Mouse (Mus musculus) gastrocnemius, adult 18-20 months (tissue): ENCODE data around the gene Sgk1. TPM values are rescaled to one million over a fixed set of nuclear protein-coding genes. Genes with fewer than 3 reads are reported as not detected.
A peak's percentile ranks its signal among the peaks of the same experiment; 100 is the strongest.

Source experiments
- DNase-seq: peaks from one replicate; pipeline ENCODE4 v3.0.0; 2021; ENCODE audit warnings: low spot score
- total RNA-seq, 2 experiments: library from RNA; stranded (reverse); gene quantifications; 2 replicates each; pipeline ENCODE4 v1.2.3; 2021

Gene Sgk1
- total RNA-seq, 2 experiments from 2014 or later, result 151 to 192 TPM

DNA sequence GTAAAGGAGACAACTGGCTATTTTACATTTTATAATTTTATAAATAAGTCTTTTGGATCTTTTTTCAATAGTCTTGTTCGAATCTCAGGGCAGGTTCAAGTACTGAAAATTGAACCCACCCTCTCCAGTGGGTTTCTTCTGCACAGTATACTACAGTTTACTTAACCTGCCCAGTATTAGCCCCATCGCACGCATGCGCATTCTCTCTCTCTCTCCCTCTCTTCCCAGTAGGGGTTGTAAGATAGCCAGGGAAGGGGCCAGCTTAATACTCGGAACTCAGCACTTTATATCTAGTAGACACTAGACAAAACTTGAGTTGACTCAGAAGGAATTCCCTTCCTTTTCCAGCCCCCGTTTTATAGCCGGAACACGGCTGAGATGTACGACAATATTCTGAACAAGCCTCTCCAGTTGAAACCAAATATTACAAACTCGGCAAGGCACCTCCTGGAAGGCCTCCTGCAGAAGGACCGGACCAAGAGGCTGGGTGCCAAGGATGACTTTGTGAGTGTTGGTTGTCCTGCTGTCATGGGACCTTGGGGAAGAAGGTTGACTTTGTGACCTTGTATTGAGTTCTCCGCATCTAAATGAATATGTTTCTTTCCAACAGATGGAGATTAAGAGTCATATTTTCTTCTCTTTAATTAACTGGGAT lies 115.7 kb downstream of the Sgk1 start:
- DNase-seq, result peak; percentile 74

DNA sequence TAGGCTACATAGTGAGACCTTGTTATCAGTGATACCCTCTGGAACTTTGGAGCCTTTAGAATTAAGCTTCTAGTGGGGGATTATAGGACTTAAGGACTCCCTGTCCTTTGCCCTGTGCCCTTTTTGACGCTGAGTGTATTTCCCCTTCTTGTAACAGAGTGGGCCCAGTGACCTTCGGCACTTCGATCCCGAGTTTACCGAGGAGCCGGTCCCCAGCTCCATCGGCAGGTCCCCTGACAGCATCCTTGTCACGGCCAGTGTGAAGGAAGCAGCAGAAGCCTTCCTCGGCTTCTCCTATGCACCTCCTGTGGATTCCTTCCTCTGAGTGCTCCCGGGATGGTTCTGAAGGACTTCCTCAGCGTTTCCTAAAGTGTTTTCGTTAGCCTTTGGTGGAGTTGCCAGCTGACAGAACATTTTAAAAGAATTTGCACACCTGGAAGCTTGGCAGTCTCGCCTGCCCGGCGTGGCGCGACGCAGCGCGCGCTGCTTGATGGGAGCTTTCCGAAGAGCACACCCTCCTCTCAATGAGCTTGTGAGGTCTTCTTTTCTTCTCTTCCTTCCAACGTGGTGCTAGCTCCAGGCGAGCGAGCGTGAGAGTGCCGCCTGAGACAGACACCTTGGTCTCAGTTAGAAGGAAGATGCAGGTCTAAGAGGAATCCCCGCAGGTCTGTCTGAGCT lies 116.7 kb downstream of the Sgk1 start:
- no peak for DNase-seq

DNA sequence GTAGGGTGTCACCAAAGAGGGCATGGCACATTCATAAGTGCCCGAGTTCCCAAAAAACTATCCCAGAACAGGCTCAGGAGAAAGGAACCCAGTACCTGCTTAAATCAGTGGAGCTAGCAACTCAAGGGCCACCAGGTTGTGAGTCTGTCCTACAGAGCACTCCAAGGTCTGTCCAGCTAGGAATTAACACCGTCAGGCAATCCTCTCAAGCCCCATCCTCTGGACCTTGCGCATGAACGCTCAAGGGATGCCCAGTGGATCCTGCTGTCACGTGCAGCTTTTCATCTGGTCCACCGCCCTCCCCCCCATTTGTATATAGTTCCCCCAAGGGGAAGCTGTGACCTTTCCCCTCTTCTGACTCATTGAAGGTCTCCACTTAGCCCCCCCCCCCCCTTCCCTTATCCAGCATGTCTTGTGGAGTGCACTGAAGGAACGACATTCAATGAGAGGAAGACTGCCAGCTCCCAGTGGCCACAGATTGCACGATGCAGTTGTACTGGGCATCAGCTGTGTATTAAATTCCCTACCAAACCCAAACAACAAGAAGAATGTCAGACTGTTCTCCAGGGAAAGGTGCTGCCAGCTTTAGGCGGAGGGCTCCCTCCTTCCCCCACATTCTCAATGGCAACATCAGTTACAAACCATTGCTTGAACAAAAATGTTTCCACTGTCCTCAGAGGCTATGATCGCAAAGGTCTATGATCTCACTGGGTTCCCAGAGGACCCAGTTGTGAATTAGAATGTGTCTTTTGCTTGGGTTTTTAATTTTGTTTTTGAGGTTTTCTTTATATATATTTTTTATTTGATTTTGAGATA lies 118.7 kb downstream of the Sgk1 start:
- peak; percentile 57 for DNase-seq

DNA sequence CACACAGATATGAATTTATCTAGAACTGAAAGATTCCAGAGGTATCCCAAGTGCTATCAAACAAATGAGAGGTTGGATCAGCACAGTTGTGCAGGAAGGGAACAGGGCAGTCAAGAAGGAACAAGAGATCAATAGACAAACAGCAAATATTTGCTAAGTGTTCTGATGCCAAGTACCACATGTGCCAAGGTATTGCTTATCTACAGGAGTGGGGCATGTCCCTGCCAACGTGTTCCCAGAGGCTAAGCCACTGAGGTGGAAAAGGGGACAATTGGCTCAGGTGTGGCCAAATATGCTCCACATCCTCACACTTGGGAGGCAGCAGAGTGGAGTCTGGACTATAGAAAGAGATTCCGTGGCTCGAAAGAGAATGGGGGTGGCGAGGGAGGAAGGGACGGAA lies 119.6 kb downstream of the Sgk1 start:
- no peak for DNase-seq

DNA sequence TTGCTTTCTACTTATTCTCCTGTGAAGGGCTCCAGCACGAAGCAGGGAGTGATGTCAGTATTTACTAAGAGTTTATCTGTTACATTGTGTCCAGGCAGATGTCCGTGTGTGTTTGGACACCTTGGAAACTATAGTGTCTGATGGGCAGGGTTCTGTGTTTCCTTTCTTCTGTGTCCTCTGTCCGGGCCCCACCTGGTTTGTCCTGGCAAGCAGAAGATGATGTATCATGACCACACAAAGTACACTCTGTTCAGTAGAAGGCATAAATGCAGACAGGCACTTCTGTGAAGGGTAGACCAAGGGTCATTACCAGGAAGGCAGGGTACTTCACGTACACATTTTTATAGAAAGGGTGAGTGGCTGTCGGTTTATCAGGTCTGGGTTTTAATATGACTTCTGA lies 122.8 kb downstream of the Sgk1 start:
- DNase-seq, result no peak

DNA sequence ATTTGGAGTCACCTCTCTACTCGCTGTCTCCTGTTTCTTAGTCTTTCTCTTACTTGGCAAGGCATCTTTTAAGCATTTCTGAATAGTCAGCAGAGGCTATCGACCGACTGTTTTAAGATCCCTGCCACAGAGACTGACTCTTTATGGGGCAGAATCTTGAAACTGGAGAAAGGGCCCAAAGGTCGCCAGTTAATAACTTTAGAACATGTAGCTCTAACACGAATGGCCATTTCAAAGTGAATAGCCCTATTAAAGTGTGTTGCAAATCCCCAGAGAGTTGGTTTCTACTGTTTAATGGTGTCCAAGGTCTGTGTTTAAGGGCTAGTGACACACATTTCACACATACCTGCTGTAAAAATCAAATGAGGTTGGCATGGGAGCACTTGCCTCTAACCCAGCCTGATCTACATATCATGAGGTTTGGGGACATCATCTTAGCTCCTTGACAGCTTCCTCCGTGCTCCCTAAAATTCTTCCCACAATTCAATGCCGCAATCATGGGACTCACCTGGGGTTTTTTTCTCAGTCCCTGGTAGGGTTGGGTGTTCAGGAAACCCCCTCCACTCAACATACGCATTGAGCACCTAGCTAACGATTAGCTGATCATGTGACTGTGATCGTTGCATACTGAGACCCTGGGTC lies 125.3 kb downstream of the Sgk1 start:
- DNase-seq, result no peak

DNA sequence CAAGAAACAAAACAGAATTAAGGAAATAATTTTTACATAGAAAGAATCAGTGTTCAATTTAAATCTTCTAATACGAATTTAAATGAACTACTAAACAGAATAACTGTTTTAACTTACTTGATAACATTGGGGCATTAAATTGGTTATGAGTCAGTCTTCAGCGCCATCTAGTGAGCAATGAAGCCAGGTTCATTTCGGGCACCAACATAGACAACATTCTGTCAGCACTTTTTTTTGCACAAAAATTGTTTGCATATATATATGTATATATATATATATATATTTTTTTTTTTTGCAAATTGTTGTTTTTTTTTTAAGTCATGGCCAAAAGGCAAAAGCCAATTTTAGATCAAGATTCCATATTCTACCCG lies 125.8 kb downstream of the Sgk1 start:
- peak; percentile 64 for DNase-seq

DNA sequence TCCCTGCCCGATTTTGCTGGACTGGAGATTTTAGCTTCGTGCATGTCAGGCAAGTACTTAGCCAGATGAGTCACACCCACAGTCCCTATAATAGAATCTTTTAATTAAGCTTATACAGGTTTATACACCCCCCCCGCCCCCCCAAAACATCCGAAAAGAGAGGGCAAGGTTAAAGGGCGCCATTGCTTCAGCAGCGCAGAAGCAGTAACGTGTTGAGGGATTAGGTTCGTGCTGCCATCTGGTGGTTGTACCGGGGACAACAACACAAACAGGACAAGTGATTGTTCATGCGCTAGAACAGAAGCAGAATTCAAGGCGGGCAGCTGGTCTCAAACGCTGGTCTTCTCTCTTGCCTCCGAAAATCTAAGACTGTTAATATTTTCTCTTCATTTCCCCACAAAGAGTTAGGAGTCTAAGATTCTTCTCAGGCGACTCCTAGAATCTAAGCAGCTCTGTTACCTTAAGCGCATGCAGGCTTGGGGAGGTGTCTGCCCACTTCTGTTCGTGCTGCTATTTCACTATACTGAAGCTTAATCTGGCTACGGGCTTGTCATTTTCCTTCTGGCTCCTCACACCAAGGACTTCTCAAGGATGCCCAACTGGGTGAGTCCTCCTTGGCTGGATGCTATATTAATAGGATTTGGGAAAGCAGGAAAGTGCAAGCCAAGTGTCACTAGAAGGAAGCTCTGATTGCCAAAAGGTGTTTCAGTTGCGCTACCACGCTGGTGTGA lies 128.3 kb downstream of the Sgk1 start:
- DNase-seq, result peak; percentile 81

DNA sequence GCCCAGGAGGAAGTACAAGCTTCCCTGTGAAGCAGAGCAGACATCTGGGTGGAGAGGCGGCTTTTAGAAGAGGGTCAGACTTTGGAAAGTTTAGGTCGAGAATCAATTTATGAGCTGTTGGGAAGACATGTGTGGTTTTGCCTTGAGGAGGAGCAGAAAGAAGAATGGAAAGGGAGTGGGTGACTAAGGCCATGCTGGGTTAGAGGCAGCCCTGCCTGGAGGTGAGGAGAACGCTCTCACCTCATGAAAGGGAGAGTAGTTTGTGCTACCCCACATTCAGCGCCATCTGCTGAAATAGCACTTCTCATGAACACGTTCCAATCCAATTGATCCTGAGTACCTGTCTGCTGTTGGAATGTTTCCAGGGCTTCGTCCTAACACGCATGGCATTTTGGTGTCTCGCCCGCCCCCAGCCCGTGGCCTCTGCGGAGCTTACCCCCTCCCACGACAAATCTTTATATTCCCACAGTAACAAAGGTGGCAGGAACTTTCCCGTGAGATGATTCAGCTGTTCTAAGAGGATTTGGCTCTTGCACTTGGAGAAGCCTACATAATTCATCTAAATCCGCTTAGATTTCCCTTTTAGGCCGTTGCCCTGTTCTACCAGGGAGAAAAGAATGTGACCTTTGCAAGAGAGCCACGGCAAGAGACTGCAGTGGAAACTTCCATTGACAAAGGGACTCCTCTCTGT lies 135.6 kb downstream of the Sgk1 start:
- no peak for DNase-seq

DNA sequence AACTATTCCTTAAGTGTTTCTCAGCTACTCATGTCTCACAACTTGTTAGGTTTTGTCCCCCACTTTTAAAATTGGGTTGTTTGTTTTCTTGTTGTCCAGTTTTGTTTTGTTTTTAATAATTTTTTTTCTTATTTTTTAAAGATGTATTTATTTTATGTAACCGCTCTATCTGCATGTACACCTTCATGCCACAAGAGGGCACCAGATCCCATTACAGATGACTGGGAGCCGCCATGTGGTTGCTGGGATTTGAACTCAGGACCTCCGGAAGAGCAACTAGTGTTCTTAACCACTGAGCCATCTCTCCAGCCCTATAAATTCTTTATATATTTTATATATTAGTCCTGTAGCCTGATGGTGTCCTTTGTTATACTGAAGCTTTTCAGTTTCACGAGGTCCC lies 136.6 kb downstream of the Sgk1 start:
- no peak for DNase-seq

DNA sequence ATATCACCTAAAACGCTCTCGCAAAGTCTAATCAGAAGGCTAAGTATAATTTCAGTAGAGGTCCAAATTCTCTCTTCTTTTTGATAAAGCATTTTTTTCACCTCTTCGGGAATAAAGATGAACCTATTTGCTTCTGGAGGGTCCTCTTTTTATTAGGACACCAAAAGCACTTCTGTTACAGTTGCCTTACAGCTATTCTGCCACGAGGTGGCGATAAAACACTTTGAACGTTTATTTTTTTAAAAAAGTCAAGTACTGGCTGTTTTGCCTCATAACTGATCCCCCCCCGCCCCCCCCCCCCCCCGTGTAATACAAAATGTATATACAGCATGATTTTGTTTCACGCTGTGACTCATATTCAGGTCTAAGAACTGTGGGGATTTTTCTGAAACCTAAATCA lies 152.3 kb downstream of the Sgk1 start:
- DNase-seq, result no peak

DNA sequence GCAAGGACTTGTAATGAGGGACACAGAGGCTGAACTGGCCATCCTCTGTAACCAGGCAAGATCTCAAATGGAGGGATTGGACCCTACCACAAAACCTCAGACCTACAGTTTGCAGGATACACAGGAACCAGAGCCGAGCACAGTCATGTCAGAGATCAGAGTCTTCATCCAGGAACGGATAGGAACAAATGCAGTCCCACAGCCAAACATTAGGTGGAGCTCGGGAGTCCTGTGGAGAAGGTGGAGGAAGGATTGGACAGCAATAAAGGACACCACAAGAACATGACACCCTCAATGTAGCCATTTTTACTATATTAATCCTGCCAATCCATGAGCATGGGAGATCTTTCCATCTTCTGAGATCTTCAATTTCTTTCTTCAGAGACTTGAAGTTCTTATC lies 154.3 kb downstream of the Sgk1 start:
- DNase-seq, result peak; percentile 48

Other genes starting within 250 kb of the Sgk1 start
- not detected for gene 4930444G20Rik, start 185.9 kb downstream of the Sgk1 start, total RNA-seq